Comparison of ENCODE assay signal across 17 mouse cellular contexts in the genomic region with DNA sequence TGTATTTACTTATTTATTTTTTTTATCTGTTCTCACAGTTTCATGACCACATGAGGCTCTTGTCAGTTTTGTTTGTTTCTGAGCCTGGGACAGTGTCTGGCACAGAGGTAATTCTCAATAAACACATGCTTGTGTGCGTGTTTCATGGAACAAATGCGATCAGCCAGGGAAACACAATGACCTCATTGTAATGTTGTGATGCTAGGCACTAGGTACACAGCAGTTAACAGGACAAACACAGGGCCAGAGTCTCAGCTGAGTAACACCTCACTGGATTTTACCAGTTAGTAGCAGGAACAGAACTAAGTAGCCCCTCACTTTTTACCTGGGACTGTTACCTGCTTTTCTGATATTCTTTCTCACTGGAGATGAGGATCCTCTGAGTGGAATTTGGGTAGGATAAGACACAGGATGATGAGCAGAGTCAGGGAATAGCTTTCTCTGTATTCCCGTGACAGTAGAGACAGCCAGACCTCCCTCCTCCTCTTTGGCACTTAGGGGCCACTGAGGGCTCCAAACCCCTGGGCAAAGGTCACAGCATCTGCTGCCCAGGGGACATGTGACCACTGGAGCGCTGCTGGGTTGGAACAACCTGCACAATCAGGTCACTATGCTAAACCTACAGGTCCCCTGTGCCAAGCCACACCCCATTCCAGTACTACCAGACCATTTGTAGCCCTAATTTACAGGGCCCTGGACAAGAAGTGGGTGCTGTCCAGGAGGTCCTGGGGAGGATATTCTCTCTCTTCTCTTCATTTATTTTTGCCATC. TPM values are rescaled to one million over a fixed set of nuclear protein-coding genes. Genes with fewer than 3 reads are reported as not detected.
"Had no signal": no experiment of that assay in that cellular context is flagged by ENCODE, and none has a peak within 500 bp of the region (broad histone marks: within the 10 kb centered on the region; RNA-seq: fewer than 3 reads in every experiment).

No protein-coding gene starts in this region.

- H3K9ac ChIP-seq: hindbrain, embryonic 15.5 days; liver, embryonic 12.5 days; lung, embryonic 15.5 days; midbrain, embryonic 12.5 days; neural tube, embryonic 13.5 days had no signal

- H3K27me3 ChIP-seq: hindbrain, embryonic 15.5 days; liver, embryonic 12.5 days; lung, embryonic 15.5 days; midbrain, embryonic 12.5 days had no signal

- H3K9me3 ChIP-seq: hindbrain, embryonic 15.5 days; limb, embryonic 10.5 days; liver, embryonic 12.5 days; lung, embryonic 15.5 days; midbrain, embryonic 12.5 days; neural tube, embryonic 13.5 days had no signal

- H3K36me3 ChIP-seq: hindbrain, embryonic 15.5 days; limb, embryonic 10.5 days; liver, embryonic 12.5 days; lung, embryonic 15.5 days; midbrain, embryonic 12.5 days; neural tube, embryonic 13.5 days had no signal

- DNase-seq: lung, postnatal 14 days; retina, postnatal 1 day had no signal

- H3K27ac ChIP-seq: hindbrain, embryonic 15.5 days; kidney, postnatal 0 days; layer of hippocampus, adult 2 months; limb, embryonic 10.5 days; liver, embryonic 12.5 days; lung, embryonic 15.5 days; midbrain, embryonic 12.5 days; neural tube, embryonic 13.5 days had no signal

- H3K4me3 ChIP-seq: hindbrain, embryonic 15.5 days; layer of hippocampus, adult 2 months; limb, embryonic 10.5 days; liver, embryonic 12.5 days; lung, embryonic 15.5 days; midbrain, embryonic 12.5 days; neural tube, embryonic 13.5 days had no signal

- H3K4me2 ChIP-seq: hindbrain, embryonic 15.5 days; liver, embryonic 12.5 days; lung, embryonic 15.5 days; midbrain, embryonic 12.5 days; neural tube, embryonic 13.5 days had no signal

- H3K4me1 ChIP-seq: hindbrain, embryonic 15.5 days; limb, embryonic 10.5 days; liver, embryonic 12.5 days; lung, embryonic 15.5 days; midbrain, embryonic 12.5 days; neural tube, embryonic 13.5 days had no signal

- ATAC-seq: liver, embryonic 12.5 days; midbrain, embryonic 16.5 days had no signal

RNA-seq across cellular contexts. Expression of gene Pax8, which starts 11.8 kb away (rescaled TPM):
- total RNA-seq: layer of hippocampus, adult 2 months; layer of hippocampus, postnatal 14 days; left cerebral cortex, adult 18-20 months; left cerebral cortex, postnatal 10 days; megakaryocyte-erythroid progenitor cell, adult 5-6 weeks had no signal
- polyA plus RNA-seq: limb, embryonic 14.5 days; liver, embryonic 12.5 days; spleen, adult 2 months had no signal
